Mouse (Mus musculus): ENCODE measurements around the gene Pum2.

- TF ChIP-seq POLR2A (IDR thresholded peaks at IDR 0.05; ENCODE audit: control insufficient read depth in 1 of 2, insufficient read depth in 1 of 2, low read depth in 1 of 2, low read length in 2 of 2, poor library complexity in 1 of 2) = no peak
- TF ChIP-seq TCF12 (IDR thresholded peaks at IDR 0.05; ENCODE audit: low read depth, low read length) = no peak
- no peak for TF ChIP-seq POLR2AphosphoS2 (IDR thresholded peaks at IDR 0.05; ENCODE audit: low read length)
- TF ChIP-seq CTCF (IDR thresholded peaks at IDR 0.05 in 2 of 3, conservative IDR thresholded peaks at IDR 0.05 in 1 of 3; ENCODE audit: control insufficient read depth in 1 of 3, insufficient read depth in 1 of 3, low read depth in 2 of 3, low read length in 3 of 3, poor library complexity in 1 of 3, severe bottlenecking in 1 of 3) = no peak
- TF ChIP-seq ZC3H11A (IDR thresholded peaks at IDR 0.05; ENCODE audit: low read depth, low read length) = no peak
- no peak for TF ChIP-seq CHD1 (IDR thresholded peaks at IDR 0.05; ENCODE audit: low read depth, low read length)
- TF ChIP-seq ZNF384 (IDR thresholded peaks at IDR 0.05; ENCODE audit: low read depth, low read length) = no peak
- TF ChIP-seq EP300 (IDR thresholded peaks at IDR 0.05; ENCODE audit: low read depth in 1 of 2, low read length in 2 of 2) = no peak
- no peak for TF ChIP-seq USF1 (IDR thresholded peaks at IDR 0.05; ENCODE audit: low read depth, low read length)
- no peak for TF ChIP-seq HCFC1 (IDR thresholded peaks at IDR 0.05; ENCODE audit: low read depth, low read length)
- no peak for TF ChIP-seq CHD2 (IDR thresholded peaks at IDR 0.05; ENCODE audit: low read length)
- TF ChIP-seq BHLHE40 (IDR thresholded peaks at IDR 0.05; ENCODE audit: borderline replicate concordance, low read depth, low read length) = no peak
Measured at GRCm38 (mm10) chr12:8761058-8761457, 87.1 kb downstream of the Pum2 start.

Data from MEL (cell line).